Mouse (Mus musculus) heart, adult 2 months (tissue): ENCODE measurements around the gene Dock6.

Experiments
- CTCF ChIP-seq: fragments of 200-600 bp; IDR thresholded peaks from 2 replicates; pipeline ENCODE4 v1.8.1; 2022; ENCODE audit warnings: antibody characterized with exemption, mild to moderate bottlenecking, moderate library complexity
- EP300 ChIP-seq: fragments of 200-500 bp; IDR thresholded peaks from 2 replicates; pipeline ENCODE4 v1.6.1; 2011; ENCODE audit warnings: low read depth, low read length, control low read depth; ENCODE audit not compliant: insufficient read depth
- POLR2A ChIP-seq: fragments of 200-500 bp; IDR thresholded peaks from 2 replicates; pipeline ENCODE4 v1.6.1; 2011; ENCODE audit warnings: mild to moderate bottlenecking, low read depth, low read length, control low read depth; ENCODE audit not compliant: insufficient read depth

GRCm38 (mm10) chr9:21769558-21770183 is 82.8 kb downstream of the Dock6 start:
- TF ChIP-seq CTCF, result no peak
- TF ChIP-seq POLR2A, result no peak
- 0 out of 2 replicates have a peak, but pooled peaks have one; percentile 45 for TF ChIP-seq EP300
